Mouse (Mus musculus) adrenal gland, adult 18-20 months (tissue): ENCODE results near the gene C2cd4c. TPM values are rescaled to one million over a fixed set of nuclear protein-coding genes. Genes with fewer than 3 reads are reported as not detected.

Source experiments
- DNase-seq, 2 experiments: peaks; one replicate each; pipeline ENCODE4 v3.0.0; 2021 to 2022; ENCODE audit warnings: low spot score in 2 of 2
- long read RNA-seq, 2 experiments: library from polyadenylated mRNA; stranded (forward); transcript quantifications; one replicate each; pipeline ENCODE4 v2.0.0; 2021
- total RNA-seq, 2 experiments: library from RNA; stranded (reverse); gene quantifications; 1 replicate in 1 of 2; 2 replicates in 1 of 2; pipeline ENCODE4 v1.2.3; 2021

The C2cd4c gene
- under 1 TPM; 0.07 to 0.13 TPM for total RNA-seq
- long read RNA-seq, experiment 1: 0 reads
- long read RNA-seq, experiment 2: 0 reads

GRCm38 (mm10) chr10:79613578-79614304 lies at the start of gene C2cd4c:
C2cd4c (minus strand) TSS chr10:79614025.
- DNase-seq: peak in 1 of 2 experiments; percentile 28

- DNase-seq: no peak
Observed at GRCm38 (mm10) chr10:79661861-79662260, 48.0 kb upstream of the C2cd4c start.

GRCm38 (mm10) chr10:79660298-79660697 lies 46.5 kb upstream of the C2cd4c start:
- no peak for DNase-seq

- no peak for DNase-seq
Observed at GRCm38 (mm10) chr10:79658829-79659228, 45.0 kb upstream of the C2cd4c start.

- no peak for DNase-seq
Observed at GRCm38 (mm10) chr10:79654946-79655395, 41.1 kb upstream of the C2cd4c start.

- no peak for DNase-seq
Observed at GRCm38 (mm10) chr10:79652789-79653188, 39.0 kb upstream of the C2cd4c start.

- DNase-seq: peak; percentile 67 to 68
Observed at GRCm38 (mm10) chr10:79649070-79649751, 35.4 kb upstream of the C2cd4c start.

- no peak for DNase-seq
Observed at GRCm38 (mm10) chr10:79645711-79646110, 31.9 kb upstream of the C2cd4c start, which contains the start of gene Odf3l2. Odf3l2 (minus strand) TSS chr10:79645738.

- peak in 1 of 2 experiments; percentile 13 for DNase-seq
Observed at GRCm38 (mm10) chr10:79638486-79639204, 24.8 kb upstream of the C2cd4c start.

- peak in 1 of 2 experiments; percentile 11 for DNase-seq
Observed at GRCm38 (mm10) chr10:79637128-79638110, 23.6 kb upstream of the C2cd4c start, which contains the start of gene Shc2. Shc2 (minus strand) TSS chr10:79637918.

- no peak for DNase-seq
Observed at GRCm38 (mm10) chr10:79636287-79636686, 22.5 kb upstream of the C2cd4c start.

- DNase-seq: peak in 1 of 2 experiments; percentile 31
Observed at GRCm38 (mm10) chr10:79633006-79633777, 19.4 kb upstream of the C2cd4c start.

GRCm38 (mm10) chr10:79631432-79631831 lies 17.6 kb upstream of the C2cd4c start:
- DNase-seq: no peak

- no peak for DNase-seq
Observed at GRCm38 (mm10) chr10:79628377-79628776, 14.6 kb upstream of the C2cd4c start.

- DNase-seq: no peak
Observed at GRCm38 (mm10) chr10:79626156-79626555, 12.3 kb upstream of the C2cd4c start.

- DNase-seq: no peak
Observed at GRCm38 (mm10) chr10:79625398-79625797, 11.6 kb upstream of the C2cd4c start.

- DNase-seq: no peak
Observed at GRCm38 (mm10) chr10:79623950-79624349, 10.1 kb upstream of the C2cd4c start.

GRCm38 (mm10) chr10:79616376-79616775 lies 2.6 kb upstream of the C2cd4c start:
- no peak for DNase-seq

- no peak for DNase-seq
Observed at GRCm38 (mm10) chr10:79615860-79616259, 2.0 kb upstream of the C2cd4c start.

GRCm38 (mm10) chr10:79614305-79614643 lies 449 bp upstream of the C2cd4c start:
- DNase-seq: no peak
